Mouse (Mus musculus): ENCODE measurements around the gene Pmf1. TPM values are rescaled to one million over a fixed set of nuclear protein-coding genes. Genes with fewer than 3 reads are reported as not detected.
A peak's percentile ranks its signal among the peaks of the same experiment; 100 is the strongest.

Gene Pmf1
- polyA plus RNA-seq (2015; fragmentation: Nextera tagmentation; extraction: Ambion mirVana) = 59.5 and 64.3 TPM in 2 replicates

GRCm38 (mm10) chr3:88409741-88410644, at the start of gene Pmf1:
Gene Pmf1 (minus strand): TSS chr3:88410331.
- peak; percentile 46; the same call in 1 of the 2 replicates for TF ChIP-seq EP300 (IDR thresholded peaks at IDR 0.05; ENCODE audit: low read depth)
- no peak for TF ChIP-seq CTCF (IDR thresholded peaks at IDR 0.05; ENCODE audit: low read depth)
- ATAC-seq (peak; percentile 93), DNase-seq (peak; percentile 93)
- Histone ChIP-seq H3K36me3 (replicated peaks; ENCODE audit: insufficient read depth, low read length) (peaks cover 13% of the 10 kb centered on the region), H3K4me1 (ENCODE audit: insufficient read depth) (peaks cover 45% of the 10 kb centered on the region), H3K27me3 (ENCODE audit: insufficient read depth, low read length) (no peaks in the 10 kb centered on the region), H3K27ac (ENCODE audit: low read depth) (peak within 1 kb of the TSS; percentile 96), H3K4me2 (ENCODE audit: low read depth, low read length) (peak within 1 kb of the TSS; percentile 85), H3K9ac (replicated peaks) (peak within 1 kb of the TSS; percentile 75), H3K4me3 (ENCODE audit: low read depth, low read length) (peak within 1 kb of the TSS; percentile 57), H3K9me3 (ENCODE audit: low read length) (no peaks in the 10 kb centered on the region)
- under 1% methylated on average over 49 of the region's 54 CpGs for WGBS (ENCODE audit: insufficient replicate concordance)

DNA sequence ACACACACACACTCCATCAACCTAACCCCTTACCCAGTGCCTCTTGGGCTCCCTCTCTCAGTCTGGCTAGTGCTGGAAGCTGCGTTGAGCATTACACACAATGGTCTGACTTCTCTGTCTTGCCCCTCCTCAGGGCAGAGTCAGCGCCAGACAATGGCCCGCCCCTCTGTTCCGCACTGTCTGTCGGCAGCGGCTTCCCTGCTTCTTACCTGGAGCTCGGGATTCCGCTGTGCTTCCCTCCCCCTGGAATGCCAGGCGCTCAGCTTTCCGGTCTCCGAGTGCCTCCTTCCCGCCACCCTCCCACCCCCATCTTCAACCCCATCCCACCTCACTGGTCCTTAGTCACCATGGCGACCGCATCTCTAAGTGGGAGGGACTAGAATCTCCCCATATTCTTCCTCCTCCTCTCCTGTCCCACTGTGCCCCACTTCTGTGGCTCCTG, 48.7 kb upstream of the Pmf1 start:
- H3K9ac ChIP-seq (replicated peaks) = no peak overlapping the region
- peaks cover 32% of the 10 kb centered on the region for H3K4me1 ChIP-seq (ENCODE audit: insufficient read depth)
- no peaks in the 10 kb centered on the region for H3K9me3 ChIP-seq (ENCODE audit: low read length)
- no peak for DNase-seq
- H3K36me3 ChIP-seq (replicated peaks; ENCODE audit: insufficient read depth, low read length) = no peaks in the 10 kb centered on the region
- TF ChIP-seq EP300 (IDR thresholded peaks at IDR 0.05; ENCODE audit: low read depth) (no peak), CTCF (IDR thresholded peaks at IDR 0.05; ENCODE audit: low read depth) (no peak)
- WGBS (ENCODE audit: insufficient replicate concordance) = 12% methylated on average over 14 of the region's 14 CpGs
- no peak for ATAC-seq
- peaks cover 7% of the 10 kb centered on the region; the same call in 1 of the 2 replicates for H3K27me3 ChIP-seq (ENCODE audit: insufficient read depth, low read length)
- no peak overlapping the region for H3K4me2 ChIP-seq (ENCODE audit: low read depth, low read length)
- H3K4me3 ChIP-seq (ENCODE audit: low read depth, low read length) = no peak overlapping the region
- no peak overlapping the region for H3K27ac ChIP-seq (ENCODE audit: low read depth)

DNA sequence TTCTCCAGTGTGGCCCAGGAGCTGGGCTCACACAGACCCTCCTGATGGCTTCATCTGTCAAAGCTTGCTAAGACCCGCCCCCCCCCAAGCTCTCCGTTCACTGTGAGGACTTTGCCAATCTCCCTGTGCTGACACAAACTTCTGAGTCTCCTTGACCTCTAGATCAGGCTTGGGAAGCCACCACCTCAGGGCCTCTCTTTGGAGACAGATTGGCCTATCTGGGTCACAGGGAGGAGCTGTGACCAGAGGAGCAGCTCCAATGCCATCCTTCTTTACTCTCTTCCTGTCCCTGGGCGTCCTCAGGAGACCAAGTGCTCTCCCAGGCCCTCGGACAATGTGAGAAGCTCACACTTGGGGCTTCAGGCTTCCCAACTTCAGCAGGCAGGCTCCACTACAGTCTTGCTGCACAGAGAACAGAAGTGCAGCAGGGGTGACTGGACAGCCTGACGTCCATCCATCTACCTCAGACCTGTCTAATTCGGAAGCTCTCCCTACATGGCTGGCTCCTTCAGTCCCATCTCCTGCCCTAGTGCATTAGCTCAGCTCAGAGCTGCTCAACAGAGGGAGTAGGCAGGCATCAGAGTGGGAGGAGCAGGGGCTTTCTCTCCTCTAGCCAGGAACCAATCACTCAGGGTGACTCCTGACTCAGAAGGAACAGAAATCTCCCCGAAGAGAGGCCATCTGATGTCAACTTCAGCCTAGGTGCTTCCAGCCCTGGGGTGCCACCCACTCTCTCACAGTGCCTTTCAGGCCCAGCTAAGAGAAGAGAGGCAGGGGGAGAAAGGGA, 46.8 kb upstream of the Pmf1 start:
- WGBS (ENCODE audit: insufficient replicate concordance) = 54% methylated on average over 7 of the region's 7 CpGs
- H3K9me3 ChIP-seq (ENCODE audit: low read length) = no peaks in the 10 kb centered on the region
- H3K4me1 ChIP-seq (ENCODE audit: insufficient read depth) = peaks cover 32% of the 10 kb centered on the region
- no peak overlapping the region for H3K4me3 ChIP-seq (ENCODE audit: low read depth, low read length)
- ATAC-seq (peak; percentile 9), DNase-seq (no peak)
- peaks cover 7% of the 10 kb centered on the region; the same call in 1 of the 2 replicates for H3K27me3 ChIP-seq (ENCODE audit: insufficient read depth, low read length)
- TF ChIP-seq CTCF (IDR thresholded peaks at IDR 0.05; ENCODE audit: low read depth) (no peak), EP300 (IDR thresholded peaks at IDR 0.05; ENCODE audit: low read depth) (no peak)
- no peak overlapping the region for H3K4me2 ChIP-seq (ENCODE audit: low read depth, low read length)
- H3K9ac ChIP-seq (replicated peaks) = no peak overlapping the region; the same call in 1 of the 2 replicates
- H3K27ac ChIP-seq (ENCODE audit: low read depth) = peak overlapping the region; percentile 83
- peaks cover 6% of the 10 kb centered on the region for H3K36me3 ChIP-seq (replicated peaks; ENCODE audit: insufficient read depth, low read length)

GRCm38 (mm10) chr3:88456313-88456712, 46.2 kb upstream of the Pmf1 start:
- Histone ChIP-seq H3K4me2 (ENCODE audit: low read depth, low read length) (peak overlapping the region; percentile 68), H3K36me3 (replicated peaks; ENCODE audit: insufficient read depth, low read length) (peaks cover 10% of the 10 kb centered on the region), H3K4me3 (ENCODE audit: low read depth, low read length) (no peak overlapping the region), H3K4me1 (ENCODE audit: insufficient read depth) (peaks cover 32% of the 10 kb centered on the region), H3K27me3 (ENCODE audit: insufficient read depth, low read length) (peaks cover 7% of the 10 kb centered on the region; the same call in 1 of the 2 replicates), H3K9ac (replicated peaks) (no peak overlapping the region), H3K27ac (ENCODE audit: low read depth) (peak overlapping the region; percentile 89), H3K9me3 (ENCODE audit: low read length) (no peaks in the 10 kb centered on the region)
- TF ChIP-seq CTCF (IDR thresholded peaks at IDR 0.05; ENCODE audit: low read depth) (no peak), EP300 (IDR thresholded peaks at IDR 0.05; ENCODE audit: low read depth) (no peak)
- whole genome bisulfite sequencing (ENCODE audit: insufficient replicate concordance) = 66% methylated on average over 8 of the region's 8 CpGs
- peak; percentile 66 for DNase-seq
- peak; percentile 90 for ATAC-seq

GRCm38 (mm10) chr3:88455588-88456264, 45.6 kb upstream of the Pmf1 start:
- TF ChIP-seq EP300 (IDR thresholded peaks at IDR 0.05; ENCODE audit: low read depth) = no peak
- TF ChIP-seq CTCF (IDR thresholded peaks at IDR 0.05; ENCODE audit: low read depth) = no peak
- Histone ChIP-seq H3K27me3 (ENCODE audit: insufficient read depth, low read length) (peaks cover 7% of the 10 kb centered on the region; the same call in 1 of the 2 replicates), H3K4me2 (ENCODE audit: low read depth, low read length) (peak overlapping the region; percentile 68), H3K4me3 (ENCODE audit: low read depth, low read length) (peak overlapping the region; percentile 42), H3K36me3 (replicated peaks; ENCODE audit: insufficient read depth, low read length) (peaks cover 16% of the 10 kb centered on the region), H3K4me1 (ENCODE audit: insufficient read depth) (peaks cover 32% of the 10 kb centered on the region), H3K9ac (replicated peaks) (peak overlapping the region; percentile 65), H3K27ac (ENCODE audit: low read depth) (peak overlapping the region; percentile 89), H3K9me3 (ENCODE audit: low read length) (no peaks in the 10 kb centered on the region)
- DNase-seq = no peak
- WGBS (ENCODE audit: insufficient replicate concordance) = 44% methylated on average over 18 of the region's 18 CpGs
- peak; percentile 44 for ATAC-seq
